In the genomic region with DNA sequence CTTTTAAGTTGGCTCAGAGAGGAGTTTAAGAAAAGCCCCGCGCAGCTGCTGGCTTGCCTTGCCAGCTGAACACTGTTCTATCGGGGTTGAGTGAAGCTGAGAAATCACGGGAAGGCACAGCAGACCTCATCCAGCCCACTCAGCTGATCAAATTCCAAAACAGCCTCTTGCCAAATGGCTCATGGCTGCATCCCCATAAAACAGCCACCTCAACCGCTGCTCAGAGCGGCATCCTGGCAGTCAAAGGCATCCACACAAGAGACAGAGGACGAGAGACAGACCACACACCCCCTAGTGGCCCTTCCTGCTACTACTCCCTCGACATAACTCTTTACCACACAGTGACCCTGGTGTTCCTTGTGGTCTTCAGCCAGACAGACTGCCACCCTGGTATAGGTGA, we compare ENCODE assay signal across 9 mouse cellular contexts. TPM values are rescaled to one million over a fixed set of nuclear protein-coding genes. Genes with fewer than 3 reads are reported as not detected.
A peak's percentile ranks its signal among the peaks of the same experiment; 100 is the strongest.
DNase-seq lines count a peak whose midpoint lies in the region; ATAC-seq and TF ChIP-seq lines count a peak whose summit lies in the region.
"Had no signal": no experiment of that assay in that cellular context is flagged by ENCODE, and none has a peak within 500 bp of the region (broad histone marks: within the 10 kb centered on the region; RNA-seq: fewer than 3 reads in every experiment).

No protein-coding gene starts in this region.

- no peak; the same call in 1 of the 2 replicates for ATAC-seq in hindbrain, embryonic 11.5 days (ENCODE audit: low FRiP score)
- no peak for ATAC-seq in hindbrain, embryonic 13.5 days (ENCODE audit: low FRiP score)
- ATAC-seq in lung, postnatal 0 days: no peak

- H3K4me3 ChIP-seq in hindbrain, embryonic 11.5 days (ENCODE audit: low read depth, low read length): no peak overlapping the region
- no peak overlapping the region for H3K4me3 ChIP-seq in hindbrain, embryonic 13.5 days
- H3K4me3 ChIP-seq in MEL (ENCODE audit: control insufficient read depth in 1 of 2, insufficient read depth in 1 of 2, low read depth in 2 of 2, low read length in 2 of 2): no peak overlapping the region
- no peak overlapping the region for H3K4me3 ChIP-seq in embryonic fibroblast, embryonic 13.5 days (ENCODE audit: insufficient read depth, low read length)
- H3K4me3 ChIP-seq in layer of hippocampus, adult 2 months: no peak overlapping the region
- no peak overlapping the region for H3K4me3 ChIP-seq in lung, postnatal 0 days (ENCODE audit: low read depth, low read length)
- H3K4me3 ChIP-seq in heart, embryonic 10.5 days: no peak overlapping the region

- WGBS in hindbrain, embryonic 11.5 days: 45% methylated on average over 8 of the region's 8 CpGs
- WGBS in hindbrain, embryonic 13.5 days: 39% methylated on average over 8 of the region's 8 CpGs
- WGBS in lung, postnatal 0 days: 29% methylated on average over 8 of the region's 8 CpGs
- 30% methylated on average over 8 of the region's 8 CpGs for WGBS in heart, embryonic 10.5 days

- TF ChIP-seq POLR2A in MEL (IDR thresholded peaks at IDR 0.05; ENCODE audit: control insufficient read depth in 1 of 2, insufficient read depth in 1 of 2, low read depth in 1 of 2, low read length in 2 of 2, poor library complexity in 1 of 2): no peak
- TF ChIP-seq POLR2A in embryonic fibroblast, embryonic 13.5 days (IDR thresholded peaks at IDR 0.05; ENCODE audit: low read depth, low read length): no peak

- H3K4me1 ChIP-seq in hindbrain, embryonic 11.5 days (replicated peaks; ENCODE audit: control insufficient read depth, insufficient read depth, low read length): no peaks in the 10 kb centered on the region
- H3K4me1 ChIP-seq in hindbrain, embryonic 13.5 days (replicated peaks): 0 out of 2 replicates have a peak, but pooled peaks cover 6% of the 10 kb centered on the region
- no peaks in the 10 kb centered on the region for H3K4me1 ChIP-seq in MEL (ENCODE audit: control insufficient read depth in 1 of 2, insufficient read depth in 2 of 2, low read length in 2 of 2)
- H3K4me1 ChIP-seq in embryonic fibroblast, embryonic 13.5 days (ENCODE audit: control insufficient read depth, insufficient read depth, low read length): no peaks in the 10 kb centered on the region
- H3K4me1 ChIP-seq in lung, postnatal 0 days (ENCODE audit: insufficient read depth, low read depth, low read length): no peaks in the 10 kb centered on the region
- H3K4me1 ChIP-seq in heart, embryonic 10.5 days: peaks cover 3% of the 10 kb centered on the region; the same call in 1 of the 2 replicates

- TF ChIP-seq RAD21 in MEL (IDR thresholded peaks at IDR 0.05; ENCODE audit: low read depth, low read length): no peak

- H3K79me2 ChIP-seq in MEL (ENCODE audit: control insufficient read depth, insufficient read depth, low read length, poor library complexity): no peaks in the 10 kb centered on the region

- TF ChIP-seq EP300 in MEL (IDR thresholded peaks at IDR 0.05; ENCODE audit: low read depth in 1 of 2, low read length in 2 of 2): no peak
- no peak for TF ChIP-seq EP300 in lung, postnatal 0 days (IDR thresholded peaks at IDR 0.05)

- H3K36me3 ChIP-seq in hindbrain, embryonic 11.5 days (ENCODE audit: control insufficient read depth, insufficient read depth, low read length): no peaks in the 10 kb centered on the region
- no peaks in the 10 kb centered on the region for H3K36me3 ChIP-seq in hindbrain, embryonic 13.5 days
- no peaks in the 10 kb centered on the region for H3K36me3 ChIP-seq in MEL (ENCODE audit: control insufficient read depth in 1 of 2, insufficient read depth in 2 of 2, low read length in 2 of 2)
- H3K36me3 ChIP-seq in lung, postnatal 0 days (ENCODE audit: insufficient read depth, low read length): no peaks in the 10 kb centered on the region
- H3K36me3 ChIP-seq in heart, embryonic 10.5 days: no peaks in the 10 kb centered on the region

- no peaks in the 10 kb centered on the region for H3K9me3 ChIP-seq in hindbrain, embryonic 11.5 days (ENCODE audit: control insufficient read depth, low read length)
- H3K9me3 ChIP-seq in hindbrain, embryonic 13.5 days: no peaks in the 10 kb centered on the region
- no peaks in the 10 kb centered on the region for H3K9me3 ChIP-seq in MEL (replicated peaks; ENCODE audit: insufficient read depth, low read length)
- no peaks in the 10 kb centered on the region for H3K9me3 ChIP-seq in lung, postnatal 0 days (ENCODE audit: low read length)
- peaks cover 4% of the 10 kb centered on the region; the same call in 1 of the 2 replicates for H3K9me3 ChIP-seq in heart, embryonic 10.5 days

- no peaks in the 10 kb centered on the region for H3K27me3 ChIP-seq in hindbrain, embryonic 11.5 days (ENCODE audit: control insufficient read depth, insufficient read depth, low read length)
- H3K27me3 ChIP-seq in hindbrain, embryonic 13.5 days: no peaks in the 10 kb centered on the region
- peaks cover 0 to 2% of the 10 kb centered on the region in 2 experiments; a peak in 1 of 4 replicates for H3K27me3 ChIP-seq in MEL (ENCODE audit: control insufficient read depth in 1 of 2, insufficient read depth in 2 of 2, low read length in 2 of 2)
- no peaks in the 10 kb centered on the region for H3K27me3 ChIP-seq in lung, postnatal 0 days (replicated peaks; ENCODE audit: insufficient read depth, low read length)
- H3K27me3 ChIP-seq in heart, embryonic 10.5 days (ENCODE audit: insufficient read depth, poor library complexity, severe bottlenecking): no peaks in the 10 kb centered on the region; the same call in 1 of the 2 replicates

- TF ChIP-seq CTCF in MEL (IDR thresholded peaks at IDR 0.05 in 2 of 3, conservative IDR thresholded peaks at IDR 0.05 in 1 of 3; ENCODE audit: control insufficient read depth in 1 of 3, insufficient read depth in 1 of 3, low read depth in 2 of 3, low read length in 3 of 3, poor library complexity in 1 of 3, severe bottlenecking in 1 of 3): peak in 2 of 3 experiments; percentile 22 to 25; a peak in 3 of 6 replicates
- peak; percentile 31; the same call in 1 of the 2 replicates for TF ChIP-seq CTCF in embryonic fibroblast, embryonic 13.5 days (IDR thresholded peaks at IDR 0.05; ENCODE audit: borderline replicate concordance, insufficient read depth, low read length)
- peak; percentile 81 for TF ChIP-seq CTCF in layer of hippocampus, adult 2 months (conservative IDR thresholded peaks at IDR 0.05)
- TF ChIP-seq CTCF in lung, postnatal 0 days (IDR thresholded peaks at IDR 0.05): peak; percentile 72

- peak; percentile 49 for DNase-seq in hindbrain, embryonic 11.5 days (ENCODE audit: low spot score)
- DNase-seq in MEL (ENCODE audit: low read depth, low spot score): no peak
- DNase-seq in layer of hippocampus, adult 2 months (ENCODE audit: low spot score in 2 of 2): peak; percentile 49 to 55
- peak; percentile 21 for DNase-seq in lung, postnatal 0 days (ENCODE audit: low spot score)
- peak; percentile 11 for DNase-seq in thymus, postnatal 0 days (ENCODE audit: low spot score)
- no peak for DNase-seq in heart, embryonic 10.5 days (ENCODE audit: low spot score)

- H3K9ac ChIP-seq in hindbrain, embryonic 11.5 days (ENCODE audit: low read depth, low read length): no peak overlapping the region
- no peak overlapping the region for H3K9ac ChIP-seq in hindbrain, embryonic 13.5 days
- no peak overlapping the region for H3K9ac ChIP-seq in MEL (ENCODE audit: control insufficient read depth, low read depth, low read length, poor library complexity, severe bottlenecking)
- no peak overlapping the region for H3K9ac ChIP-seq in lung, postnatal 0 days (replicated peaks; ENCODE audit: low read depth)

- H3K27ac ChIP-seq in hindbrain, embryonic 11.5 days (ENCODE audit: low read depth, low read length): no peak overlapping the region
- H3K27ac ChIP-seq in hindbrain, embryonic 13.5 days: no peak overlapping the region
- no peak overlapping the region for H3K27ac ChIP-seq in MEL (ENCODE audit: control insufficient read depth, low read depth, low read length)
- no peak overlapping the region for H3K27ac ChIP-seq in embryonic fibroblast, embryonic 13.5 days (ENCODE audit: insufficient read depth, low read length)
- no peak overlapping the region for H3K27ac ChIP-seq in layer of hippocampus, adult 2 months
- no peak overlapping the region for H3K27ac ChIP-seq in lung, postnatal 0 days (ENCODE audit: low read length)
- no peak overlapping the region for H3K27ac ChIP-seq in heart, embryonic 10.5 days
- H3K27ac ChIP-seq: macrophage had no signal

- H3K4me2 ChIP-seq in hindbrain, embryonic 11.5 days (replicated peaks; ENCODE audit: low read depth, low read length): no peak overlapping the region
- H3K4me2 ChIP-seq in hindbrain, embryonic 13.5 days: no peak overlapping the region
- H3K4me2 ChIP-seq in lung, postnatal 0 days (replicated peaks; ENCODE audit: low read depth, low read length): no peak overlapping the region

TF ChIP-seq in MEL, 35 proteins besides CTCF, POLR2A, EP300 and RAD21:
- TF ChIP-seq ZMIZ1 (IDR thresholded peaks at IDR 0.05; ENCODE audit: low read depth, low read length) (no peak), TBP (IDR thresholded peaks at IDR 0.05; ENCODE audit: low read depth, low read length) (no peak), KAT2A (conservative IDR thresholded peaks at IDR 0.05; ENCODE audit: low read depth, low read length) (no peak), BHLHE40 (IDR thresholded peaks at IDR 0.05; ENCODE audit: borderline replicate concordance, low read depth, low read length) (no peak), POLR2AphosphoS5 (IDR thresholded peaks at IDR 0.05; ENCODE audit: borderline replicate concordance, low read depth, low read length) (no peak)

RNA-seq across cellular contexts. Expression of a gene that starts 30.6 kb away (rescaled TPM):
- polyA plus RNA-seq in hindbrain, embryonic 11.5 days (2014; fragmentation: Nextera tagmentation; extraction: Ambion mirVana): 2.4 and 4.2 TPM in 2 replicates
- polyA plus RNA-seq in hindbrain, embryonic 13.5 days (2015; fragmentation: Nextera tagmentation; extraction: Ambion mirVana): 3.6 and 3.9 TPM in 2 replicates
- not detected in 2 replicates for total RNA-seq in MEL (2012; rRNA removed)
- not detected for polyA plus RNA-seq in MEL (2012; ENCODE audit: insufficient read depth in 1 of 2, insufficient read length in 2 of 2, low read depth in 1 of 2, low replicate concordance in 2 of 2, missing spikeins in 1 of 2)
- polyA plus RNA-seq in embryonic fibroblast, embryonic 13.5 days (2011; ENCODE audit: insufficient read length, low read depth, missing spikeins): 4.2 and 5.1 TPM in 2 replicates
- total RNA-seq in layer of hippocampus, adult 2 months (2021): 1 to 10 TPM; 1.3 to 3.9 TPM
- polyA plus RNA-seq in lung, postnatal 0 days (2015; fragmentation: Nextera tagmentation; extraction: Ambion mirVana): 13.8 and 16.2 TPM in 2 replicates
- polyA plus RNA-seq in thymus, postnatal 0 days (2015; fragmentation: Nextera tagmentation; extraction: Ambion mirVana): 3.2 and 4.9 TPM in 2 replicates
- polyA plus RNA-seq in heart, embryonic 10.5 days (2016; fragmentation: Nextera tagmentation; extraction: Ambion mirVana): 17.7 and 43.1 TPM in 2 replicates
- polyA plus RNA-seq: macrophage had no signal

Comparison
In these comparisons a context has a peak if more than half of its experiments do, and no peak if none do; other contexts are left out.
1. DNase-seq: peak in hindbrain, embryonic 11.5 days (single experiment), layer of hippocampus, adult 2 months (2 of 2), lung, postnatal 0 days (single experiment) and thymus, postnatal 0 days (single experiment); none in MEL (single experiment) and heart, embryonic 10.5 days (single experiment).
2. CTCF ChIP-seq: peak in every context shown above with its lines; median percentile 81 in layer of hippocampus, adult 2 months; 72 in lung, postnatal 0 days; 31 in embryonic fibroblast, embryonic 13.5 days; 24 in MEL.